Mouse (Mus musculus): ENCODE measurements around the gene Ctse.

GRCm38 (mm10) chr1:131672361-131672760 is 34.3 kb downstream of the Ctse start:
- TF ChIP-seq CTCF (IDR thresholded peaks at IDR 0.05; ENCODE audit: control insufficient read depth, insufficient read depth, low read length) (no peak), POLR2A (IDR thresholded peaks at IDR 0.05; ENCODE audit: borderline replicate concordance, control insufficient read depth, low read depth, low read length) (no peak)

Data from bone marrow, adult 2 months (tissue).